Mouse (Mus musculus) neural tube, embryonic 11.5 days (tissue): ENCODE measurements around the gene Gjb5. TPM values are rescaled to one million over a fixed set of nuclear protein-coding genes. Genes with fewer than 3 reads are reported as not detected.

Source experiments
- ATAC-seq: fragments of 200-750 bp; cut with Nextera tagmentation; 2 replicates; pipeline ENCODE4 v1.8.0; 2017; ENCODE audit warnings: moderate number of reproducible peaks, mild to moderate bottlenecking, moderate TSS enrichment, moderate library complexity; ENCODE audit not compliant: insufficient read depth, low FRiP score, low TSS enrichment
- DNase-seq: peaks from one replicate; pipeline ENCODE4 v3.0.0-alpha.2; 2015; ENCODE audit warnings: low spot score
- H3K27ac ChIP-seq: fragments of 300-500 bp; sonication (generic); 2 replicates; pipeline ENCODE4 v1.5.1; 2014; ENCODE audit warnings: low read depth, mild to moderate bottlenecking, low read length
- H3K27me3 ChIP-seq: fragments of 300-500 bp; sonication (generic); 2 replicates; pipeline ENCODE4 v1.6.1; 2014; ENCODE audit warnings: mild to moderate bottlenecking, low read length, mixed read lengths; ENCODE audit not compliant: control insufficient read depth, insufficient read depth
- H3K36me3 ChIP-seq: fragments of 300-500 bp; sonication (generic); 2 replicates; pipeline ENCODE4 v1.6.1; 2014; ENCODE audit warnings: mild to moderate bottlenecking, low read length, moderate library complexity, mixed read lengths; ENCODE audit not compliant: control insufficient read depth, insufficient read depth
- H3K4me1 ChIP-seq: fragments of 300-500 bp; sonication (generic); 2 replicates; pipeline ENCODE4 v1.6.1; 2014; ENCODE audit warnings: low read length, mixed read lengths; ENCODE audit not compliant: control insufficient read depth, insufficient read depth
- H3K4me2 ChIP-seq: fragments of 300-500 bp; sonication (generic); 2 replicates; pipeline ENCODE4 v1.6.1; 2014; ENCODE audit warnings: low read depth, mild to moderate bottlenecking, moderate library complexity
- H3K4me3 ChIP-seq: fragments of 300-500 bp; sonication (generic); 2 replicates; pipeline ENCODE4 v1.5.1; 2014; ENCODE audit warnings: low read depth, low read length
- H3K9ac ChIP-seq: fragments of 300-500 bp; sonication (generic); 2 replicates; pipeline ENCODE4 v1.6.1; 2014; ENCODE audit warnings: mild to moderate bottlenecking, low read length
- H3K9me3 ChIP-seq: fragments of 300-500 bp; sonication (generic); 2 replicates; pipeline ENCODE4 v1.6.1; 2016; ENCODE audit warnings: low read length; ENCODE audit not compliant: control insufficient read depth
- WGBS: fragments of 180-500 bp; shearing (Covaris S2); extraction: QIAGEN DNeasy Blood & Tissue Kit; methylation state at CpG from one replicate; pipeline ENCODE4 v1.1.7; 2014; 5-methylcytosine and 5-hydroxymethylcytosine counted together
- polyA plus RNA-seq: library from polyadenylated mRNA; unstranded; fragments of >200 nt; fragmentation: Nextera tagmentation; extraction: Ambion mirVana; gene quantifications from 2 replicates; pipeline ENCODE4 v1.2.1, GENCODE M21; 2014

Gene Gjb5
- polyA plus RNA-seq, 1 experiment from 2014 or later = 1.2 TPM

GRCm38 (mm10) chr4:127312349-127312748, 45.6 kb downstream of the Gjb5 start:
- DNase-seq (no peak), ATAC-seq (no peak)
- Histone ChIP-seq H3K9ac (no peak overlapping the region), H3K27me3 (0 out of 2 replicates have a peak, but pooled peaks cover 3% of the 10 kb centered on the region), H3K36me3 (no peaks in the 10 kb centered on the region), H3K4me3 (no peak overlapping the region), H3K4me2 (no peak overlapping the region), H3K9me3 (no peaks in the 10 kb centered on the region), H3K27ac (no peak overlapping the region), H3K4me1 (no peaks in the 10 kb centered on the region)
- 59% methylated on average over 24 of the region's 24 CpGs for WGBS

GRCm38 (mm10) chr4:127311561-127311960, 46.4 kb downstream of the Gjb5 start:
- 60% methylated on average over 9 of the region's 9 CpGs for WGBS
- no peak for ATAC-seq
- H3K36me3 ChIP-seq = no peaks in the 10 kb centered on the region
- H3K9ac ChIP-seq = no peak overlapping the region
- no peak for DNase-seq
- H3K27me3 ChIP-seq = 0 out of 2 replicates have a peak, but pooled peaks cover 3% of the 10 kb centered on the region
- no peak overlapping the region for H3K27ac ChIP-seq
- no peaks in the 10 kb centered on the region for H3K4me1 ChIP-seq
- no peaks in the 10 kb centered on the region for H3K9me3 ChIP-seq
- H3K4me2 ChIP-seq = no peak overlapping the region
- H3K4me3 ChIP-seq = no peak overlapping the region

- no peak overlapping the region for H3K27ac ChIP-seq
- ATAC-seq = no peak
- no peaks in the 10 kb centered on the region for H3K36me3 ChIP-seq
- H3K4me2 ChIP-seq = no peak overlapping the region
- no peaks in the 10 kb centered on the region for H3K9me3 ChIP-seq
- H3K27me3 ChIP-seq = no peaks in the 10 kb centered on the region
- no peaks in the 10 kb centered on the region for H3K4me1 ChIP-seq
- 68% methylated on average over 2 of the region's 2 CpGs for WGBS
- no peak overlapping the region for H3K9ac ChIP-seq
- H3K4me3 ChIP-seq = no peak overlapping the region
- no peak for DNase-seq
These were observed 51.1 kb downstream of the Gjb5 start for GRCm38 (mm10) chr4:127306915-127307314.

Other genes with a start within 250 kb of the Gjb5 start
- gene Tmem35b, start 234.5 kb downstream of the Gjb5 start, polyA plus RNA-seq = 11.7 and 13.5 TPM in 2 replicates
- gene Dlgap3, start 189.0 kb downstream of the Gjb5 start, polyA plus RNA-seq = 5.6 and 5.7 TPM in 2 replicates
- gene Smim12, start 114.4 kb downstream of the Gjb5 start, polyA plus RNA-seq = 57.0 and 58.6 TPM in 2 replicates
- gene Gja4, start 44.1 kb downstream of the Gjb5 start, polyA plus RNA-seq = 16.6 and 20.3 TPM in 2 replicates
- 2.4 and 2.5 TPM in 2 replicates for gene Gjb3, start 27.3 kb downstream of the Gjb5 start, polyA plus RNA-seq
- gene Gjb4, start 4.1 kb downstream of the Gjb5 start, polyA plus RNA-seq = not detected in 2 replicates